Mouse (Mus musculus): ENCODE measurements around the gene Tmem110. TPM values are rescaled to one million over a fixed set of nuclear protein-coding genes. Genes with fewer than 3 reads are reported as not detected.
A peak's percentile ranks its signal among the peaks of the same experiment; 100 is the strongest.

Tmem110 gene
- polyA plus RNA-seq, 1 experiment: 9.1 TPM

- no peaks in the 10 kb centered on the region for H3K36me3 ChIP-seq (ENCODE audit: control insufficient read depth, insufficient read depth)
- no peak for TF ChIP-seq MYOD1 (IDR thresholded peaks at IDR 0.05; ENCODE audit: control insufficient read depth in 1 of 3, insufficient read length in 2 of 3, low read depth in 2 of 3)
- TF ChIP-seq TCF12 (IDR thresholded peaks at IDR 0.05; ENCODE audit: insufficient read depth, poor library complexity, severe bottlenecking): no peak
- no peak for TF ChIP-seq MYOG (IDR thresholded peaks at IDR 0.05; ENCODE audit: control insufficient read depth in 1 of 3, insufficient read depth in 1 of 3, insufficient read length in 2 of 3, low read depth in 2 of 3)
- H3ac ChIP-seq (ENCODE audit: control insufficient read depth, insufficient read length): no peak overlapping the region
- H3K4me2 ChIP-seq (ENCODE audit: low read depth): no peak overlapping the region
- H3K4me3 ChIP-seq: no peak overlapping the region
- H3K27me3 ChIP-seq (ENCODE audit: control insufficient read depth, insufficient read depth, insufficient read length): no peaks in the 10 kb centered on the region
- H3K79me2 ChIP-seq (ENCODE audit: control insufficient read depth, insufficient read depth): no peaks in the 10 kb centered on the region
These were observed 77.6 kb downstream of the Tmem110 start for GRCm38 (mm10) chr14:30903036-30903435.

GRCm38 (mm10) chr14:30904307-30904706 lies 78.9 kb downstream of the Tmem110 start:
- Histone ChIP-seq H3K4me2 (ENCODE audit: low read depth) (peak overlapping the region; percentile 42), H3ac (ENCODE audit: control insufficient read depth, insufficient read length) (no peak overlapping the region), H3K36me3 (ENCODE audit: control insufficient read depth, insufficient read depth) (no peaks in the 10 kb centered on the region), H3K4me3 (no peak overlapping the region), H3K79me2 (ENCODE audit: control insufficient read depth, insufficient read depth) (no peaks in the 10 kb centered on the region), H3K27me3 (ENCODE audit: control insufficient read depth, insufficient read depth, insufficient read length) (no peaks in the 10 kb centered on the region)
- TF ChIP-seq POLR2A (IDR thresholded peaks at IDR 0.05; ENCODE audit: insufficient read length, low read depth): no peak
- TF ChIP-seq TCF3 (IDR thresholded peaks at IDR 0.05; ENCODE audit: insufficient read length, low read depth): no peak
- TF ChIP-seq MYOG (IDR thresholded peaks at IDR 0.05; ENCODE audit: control insufficient read depth in 1 of 3, insufficient read depth in 1 of 3, insufficient read length in 2 of 3, low read depth in 2 of 3): no peak
- no peak for TF ChIP-seq POLR2AphosphoS2 (IDR thresholded peaks at IDR 0.05; ENCODE audit: insufficient read length, low read depth)
- TF ChIP-seq TCF12 (IDR thresholded peaks at IDR 0.05; ENCODE audit: insufficient read depth, poor library complexity, severe bottlenecking): no peak
- TF ChIP-seq MYOD1 (IDR thresholded peaks at IDR 0.05; ENCODE audit: control insufficient read depth in 1 of 3, insufficient read length in 2 of 3, low read depth in 2 of 3): no peak
- no peak for TF ChIP-seq CEBPB (IDR thresholded peaks at IDR 0.05; ENCODE audit: insufficient read depth, poor library complexity, severe bottlenecking)
- TF ChIP-seq SRF (IDR thresholded peaks at IDR 0.05; ENCODE audit: control insufficient read depth, insufficient read length, low read depth): no peak
- TF ChIP-seq MAX (IDR thresholded peaks at IDR 0.05; ENCODE audit: low read depth): no peak
- TF ChIP-seq USF1 (IDR thresholded peaks at IDR 0.05; ENCODE audit: low read depth): no peak
- TF ChIP-seq REST (IDR thresholded peaks at IDR 0.05; ENCODE audit: insufficient read depth, insufficient read length): no peak
- no peak for TF ChIP-seq E2F4 (IDR thresholded peaks at IDR 0.05; ENCODE audit: insufficient read depth)

GRCm38 (mm10) chr14:30906001-30906400 lies 80.6 kb downstream of the Tmem110 start:
- Histone ChIP-seq H3ac (ENCODE audit: control insufficient read depth, insufficient read length) (no peak overlapping the region), H3K79me2 (ENCODE audit: control insufficient read depth, insufficient read depth) (no peaks in the 10 kb centered on the region), H3K27me3 (ENCODE audit: control insufficient read depth, insufficient read depth, insufficient read length) (no peaks in the 10 kb centered on the region), H3K4me2 (ENCODE audit: low read depth) (no peak overlapping the region), H3K36me3 (ENCODE audit: control insufficient read depth, insufficient read depth) (no peaks in the 10 kb centered on the region), H3K4me3 (no peak overlapping the region)
- no peak for TF ChIP-seq SRF (IDR thresholded peaks at IDR 0.05; ENCODE audit: control insufficient read depth, insufficient read length, low read depth)
- no peak for TF ChIP-seq REST (IDR thresholded peaks at IDR 0.05; ENCODE audit: insufficient read depth, insufficient read length)
- no peak for TF ChIP-seq POLR2A (IDR thresholded peaks at IDR 0.05; ENCODE audit: insufficient read length, low read depth)
- no peak for TF ChIP-seq POLR2AphosphoS2 (IDR thresholded peaks at IDR 0.05; ENCODE audit: insufficient read length, low read depth)

GRCm38 (mm10) chr14:30907814-30908265 lies 82.5 kb downstream of the Tmem110 start:
- Histone ChIP-seq H3K4me2 (ENCODE audit: low read depth) (no peak overlapping the region), H3K27me3 (ENCODE audit: control insufficient read depth, insufficient read depth, insufficient read length) (no peaks in the 10 kb centered on the region), H3K4me3 (no peak overlapping the region), H3ac (ENCODE audit: control insufficient read depth, insufficient read length) (no peak overlapping the region), H3K36me3 (ENCODE audit: control insufficient read depth, insufficient read depth) (no peaks in the 10 kb centered on the region), H3K79me2 (ENCODE audit: control insufficient read depth, insufficient read depth) (no peaks in the 10 kb centered on the region)
- TF ChIP-seq POLR2A (IDR thresholded peaks at IDR 0.05; ENCODE audit: insufficient read length, low read depth): no peak
- no peak for TF ChIP-seq USF1 (IDR thresholded peaks at IDR 0.05; ENCODE audit: low read depth)
- TF ChIP-seq SRF (IDR thresholded peaks at IDR 0.05; ENCODE audit: control insufficient read depth, insufficient read length, low read depth): no peak
- TF ChIP-seq E2F4 (IDR thresholded peaks at IDR 0.05; ENCODE audit: insufficient read depth): no peak
- no peak for TF ChIP-seq POLR2AphosphoS2 (IDR thresholded peaks at IDR 0.05; ENCODE audit: insufficient read length, low read depth)
- no peak for TF ChIP-seq TCF3 (IDR thresholded peaks at IDR 0.05; ENCODE audit: insufficient read length, low read depth)
- TF ChIP-seq REST (IDR thresholded peaks at IDR 0.05; ENCODE audit: insufficient read depth, insufficient read length): no peak
- no peak for TF ChIP-seq MAX (IDR thresholded peaks at IDR 0.05; ENCODE audit: low read depth)
- no peak for TF ChIP-seq MYOG (IDR thresholded peaks at IDR 0.05; ENCODE audit: control insufficient read depth in 1 of 3, insufficient read depth in 1 of 3, insufficient read length in 2 of 3, low read depth in 2 of 3)
- TF ChIP-seq MYOD1 (IDR thresholded peaks at IDR 0.05; ENCODE audit: control insufficient read depth in 1 of 3, insufficient read length in 2 of 3, low read depth in 2 of 3): no peak
- TF ChIP-seq CEBPB (IDR thresholded peaks at IDR 0.05; ENCODE audit: insufficient read depth, poor library complexity, severe bottlenecking): no peak
- no peak for TF ChIP-seq TCF12 (IDR thresholded peaks at IDR 0.05; ENCODE audit: insufficient read depth, poor library complexity, severe bottlenecking)

- TF ChIP-seq POLR2A (IDR thresholded peaks at IDR 0.05; ENCODE audit: insufficient read length, low read depth) (no peak), TCF12 (IDR thresholded peaks at IDR 0.05; ENCODE audit: insufficient read depth, poor library complexity, severe bottlenecking) (no peak), TCF3 (IDR thresholded peaks at IDR 0.05; ENCODE audit: insufficient read length, low read depth) (no peak), CEBPB (IDR thresholded peaks at IDR 0.05; ENCODE audit: insufficient read depth, poor library complexity, severe bottlenecking) (no peak), MYOD1 (IDR thresholded peaks at IDR 0.05; ENCODE audit: control insufficient read depth in 1 of 3, insufficient read length in 2 of 3, low read depth in 2 of 3) (no peak), E2F4 (IDR thresholded peaks at IDR 0.05; ENCODE audit: insufficient read depth) (no peak), SRF (IDR thresholded peaks at IDR 0.05; ENCODE audit: control insufficient read depth, insufficient read length, low read depth) (no peak), REST (IDR thresholded peaks at IDR 0.05; ENCODE audit: insufficient read depth, insufficient read length) (no peak)
- no peak overlapping the region for H3K4me2 ChIP-seq (ENCODE audit: low read depth)
- H3K27me3 ChIP-seq (ENCODE audit: control insufficient read depth, insufficient read depth, insufficient read length): no peaks in the 10 kb centered on the region
- no peaks in the 10 kb centered on the region for H3K36me3 ChIP-seq (ENCODE audit: control insufficient read depth, insufficient read depth)
- H3K4me3 ChIP-seq: no peak overlapping the region
- no peaks in the 10 kb centered on the region for H3K79me2 ChIP-seq (ENCODE audit: control insufficient read depth, insufficient read depth)
- H3ac ChIP-seq (ENCODE audit: control insufficient read depth, insufficient read length): no peak overlapping the region
These were observed 85.8 kb downstream of the Tmem110 start for GRCm38 (mm10) chr14:30911141-30911540.

Data from myocyte (in vitro differentiated cells).